Mouse (Mus musculus) left cerebral cortex, adult 2 months (tissue): Measurements from ENCODE around the gene Tgm5. TPM values are rescaled to one million over a fixed set of nuclear protein-coding genes. Genes with fewer than 3 reads are reported as not detected.
"Not testable (repeated sequence)": the region's sequence is repeated elsewhere in the genome, so short reads cannot be mapped to it uniquely, and the experiment has no call there.

Source experiments
- DNase-seq, 2 experiments: peaks; one replicate each; pipeline ENCODE4 v3.0.0; 2021 to 2022; ENCODE audit warnings: low spot score in 2 of 2, mixed read lengths in 1 of 2; ENCODE audit errors: extremely low spot score in 1 of 2
- H3K27ac ChIP-seq: fragments of 200-600 bp; 2 replicates; pipeline ENCODE4 v1.8.1; 2022
- H3K4me3 ChIP-seq: fragments of 200-600 bp; 2 replicates; pipeline ENCODE4 v1.8.1; 2022
- CTCF ChIP-seq: fragments of 200-600 bp; IDR thresholded peaks from 2 replicates; pipeline ENCODE4 v1.8.1; 2022; ENCODE audit warnings: antibody characterized with exemption, mild to moderate bottlenecking, moderate library complexity
- intact Hi-C: fragments of 180-260 bp; cut with DNase I; formaldehyde crosslinking; loops from one replicate; pipeline ENCODE4 v1.15.1; 2025
- total RNA-seq, 2 experiments: library from RNA; stranded (reverse); gene quantifications; 2 replicates each; pipeline ENCODE4 v1.2.3; 2021

Gene Tgm5
- total RNA-seq, 2 experiments from 2014 or later = not detected

DNA sequence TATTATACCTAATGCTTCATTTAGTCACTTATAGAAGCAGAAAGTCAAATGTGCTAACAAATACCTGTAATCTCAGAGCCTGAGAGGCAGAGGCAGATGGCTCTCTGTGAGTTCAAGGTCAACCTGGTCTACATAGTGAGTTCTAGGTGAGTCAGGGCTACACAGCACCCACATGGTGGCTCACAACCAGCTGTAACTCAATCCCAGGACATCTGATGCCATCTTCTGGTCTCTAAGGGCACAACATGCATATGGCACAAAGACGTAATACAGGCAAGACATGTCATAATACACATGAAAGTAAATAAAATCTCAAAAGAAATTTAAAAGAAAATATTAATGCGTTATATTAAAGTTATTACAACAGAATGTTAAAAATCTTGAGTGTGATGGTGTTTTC lies 82.1 kb downstream of the Tgm5 start:
- DNase-seq = no peak

GRCm38 (mm10) chr2:120998863-120999262 lies 86.8 kb downstream of the Tgm5 start:
- no peak for TF ChIP-seq CTCF

More for the DNA sequence above, 82.1 kb downstream of the Tgm5 start:
- no peak overlapping the region for H3K4me3 ChIP-seq
- intact Hi-C loops = no loop called here
- no peak overlapping the region for H3K27ac ChIP-seq
- TF ChIP-seq CTCF = peak; percentile 39

DNA sequence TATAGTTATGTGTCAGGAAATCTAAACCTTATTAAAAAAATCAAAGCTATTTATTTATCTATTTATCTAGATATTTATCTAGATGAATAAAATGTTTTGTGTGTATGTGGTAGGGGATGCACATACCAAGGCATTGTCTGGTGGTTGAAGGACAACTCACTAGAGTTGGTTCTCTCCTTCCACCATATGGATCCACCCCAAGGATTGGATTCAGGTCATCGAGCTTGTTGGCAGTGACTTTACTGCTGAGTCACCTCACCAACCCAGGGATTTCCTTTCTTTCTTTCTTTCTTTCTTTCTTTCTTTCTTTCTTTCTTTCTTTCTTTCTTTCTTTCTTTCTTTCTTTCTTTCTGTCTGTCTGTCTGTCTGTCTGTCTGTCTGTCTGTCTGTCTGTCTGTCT lies 89.0 kb downstream of the Tgm5 start:
- H3K27ac ChIP-seq, intact Hi-C loops, H3K4me3 ChIP-seq, DNase-seq: not testable (repeated sequence)

More at GRCm38 (mm10) chr2:120998863-120999262, 86.8 kb downstream of the Tgm5 start:
- no peak overlapping the region for H3K27ac ChIP-seq
- DNase-seq = no peak
- H3K4me3 ChIP-seq = no peak overlapping the region
- intact Hi-C loops = no loop called here

Other genes with a start within 250 kb of the Tgm5 start
- gene Cdan1, start 235.7 kb downstream of the Tgm5 start, total RNA-seq = 10 to 100 TPM; 30.0 to 33.6 TPM
- 100 to 1,000 TPM in 1 of 2 experiments, 10 to 100 TPM in 1; 97.7 to 101 TPM for gene Ttbk2, start 235.2 kb downstream of the Tgm5 start, total RNA-seq
- gene Ubr1, start 115.1 kb downstream of the Tgm5 start, total RNA-seq = 10 to 100 TPM; 41.8 to 45.0 TPM
- gene Tmem62, start 108.8 kb downstream of the Tgm5 start, total RNA-seq = 10 to 100 TPM; 21.8 to 28.5 TPM
- 10 to 100 TPM; 57.0 to 57.6 TPM for gene Ccndbp1, start 77.4 kb downstream of the Tgm5 start, total RNA-seq
- gene Epb42, start 48.8 kb downstream of the Tgm5 start, total RNA-seq = not detected
- gene Tgm7, start 24.0 kb upstream of the Tgm5 start, total RNA-seq = under 1 TPM in 1 of 2 experiments, not detected in 1; 0.16 TPM
- gene Adal, start 54.6 kb upstream of the Tgm5 start, total RNA-seq = 10 to 100 TPM; 18.2 to 19.9 TPM
- gene Lcmt2, start 54.8 kb upstream of the Tgm5 start, total RNA-seq = 1 to 10 TPM; 6.5 to 7.7 TPM
- gene Tubgcp4, start 84.8 kb upstream of the Tgm5 start, total RNA-seq = 10 to 100 TPM; 45.7 to 48.6 TPM
- 1 to 10 TPM; 6.1 to 6.3 TPM for gene Zscan29, start 85.3 kb upstream of the Tgm5 start, total RNA-seq
- 100 to 1,000 TPM; 148 to 170 TPM for gene Trp53bp1, start 185.6 kb upstream of the Tgm5 start, total RNA-seq
- 100 to 1,000 TPM; 610 to 673 TPM for gene Map1a, start 203.8 kb upstream of the Tgm5 start, total RNA-seq